Mouse (Mus musculus): Measurements from ENCODE around the gene Gpr89. TPM values are rescaled to one million over a fixed set of nuclear protein-coding genes. Genes with fewer than 3 reads are reported as not detected.

Gene Gpr89
- 10 to 100 TPM; 30.1 to 39.6 TPM for polyA plus RNA-seq (2017; shearing (Covaris generic))

DNA sequence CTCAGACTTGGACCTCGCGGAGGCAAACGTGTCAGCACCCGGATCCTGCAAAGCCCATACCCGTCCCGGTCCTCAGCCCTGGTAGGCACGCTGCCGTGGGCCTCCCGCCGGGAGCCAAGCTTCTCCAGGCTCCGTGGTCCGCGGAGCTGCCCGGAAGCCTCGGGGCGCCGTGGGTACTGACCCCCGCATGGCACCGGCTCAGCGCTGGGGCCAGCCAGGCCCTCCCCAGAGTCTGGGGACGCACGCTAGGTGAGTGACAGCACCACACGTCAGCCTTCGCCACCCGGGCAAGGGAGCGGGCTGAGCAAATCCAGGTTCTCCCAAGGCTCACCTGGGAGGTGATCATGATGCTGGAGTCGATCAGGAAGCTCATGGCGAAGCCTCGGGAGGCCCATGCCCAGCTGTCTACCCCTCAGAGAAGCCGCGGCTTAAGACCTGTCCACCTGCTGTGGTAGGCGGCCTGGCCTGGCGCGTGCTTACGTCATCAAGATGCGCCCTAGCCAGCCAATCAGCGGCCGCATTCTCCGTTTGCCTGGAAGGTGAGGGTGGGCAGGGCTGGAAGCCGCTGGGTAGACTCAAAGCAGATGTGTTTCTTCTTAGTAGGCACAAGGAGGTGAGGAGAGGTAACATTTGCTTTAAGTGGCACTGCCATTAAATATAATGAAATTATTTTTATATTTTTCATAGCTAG lies at the start of gene Gpr89:
Gene Gpr89, minus strand, starts transcription at position 496 of the 691 bp plus-strand sequence.
- peak; percentile 97 for ATAC-seq

DNA sequence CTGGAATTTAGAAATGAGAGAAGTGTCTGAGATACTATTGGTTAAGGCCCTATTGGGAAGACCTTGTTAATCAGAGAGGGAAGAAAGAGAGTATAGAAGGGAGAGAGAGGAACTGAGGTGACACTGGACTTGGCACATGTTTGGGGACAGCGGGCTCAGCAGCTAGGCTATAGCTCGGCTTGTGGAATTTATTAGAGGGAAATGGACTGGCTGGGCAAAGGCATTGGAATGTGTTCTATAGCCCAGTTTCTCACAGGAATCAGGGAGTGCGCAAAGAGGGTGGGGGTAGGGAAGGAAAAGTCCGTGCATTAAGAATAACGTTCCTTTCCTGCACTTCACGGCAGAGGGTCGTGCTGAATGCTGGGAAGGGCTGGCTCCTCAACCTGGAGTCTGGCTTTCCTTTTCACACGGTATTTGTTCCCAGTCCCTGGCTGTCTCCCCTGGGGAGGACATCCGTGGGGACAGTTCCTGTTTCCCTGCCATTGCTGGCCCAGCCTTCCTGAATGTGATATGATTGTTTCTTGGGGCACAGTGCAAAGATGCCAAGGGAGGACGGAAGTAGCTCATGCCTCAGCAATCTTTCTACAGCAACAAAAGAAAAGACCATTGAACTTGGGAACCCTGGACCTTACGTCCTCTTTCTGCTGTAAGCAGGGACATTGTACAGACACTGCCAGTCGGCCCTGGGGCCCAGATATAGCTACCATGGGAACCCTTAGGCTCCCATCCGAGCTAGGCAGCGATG lies 48.5 kb upstream of the Gpr89 start:
- no peak for ATAC-seq

DNA sequence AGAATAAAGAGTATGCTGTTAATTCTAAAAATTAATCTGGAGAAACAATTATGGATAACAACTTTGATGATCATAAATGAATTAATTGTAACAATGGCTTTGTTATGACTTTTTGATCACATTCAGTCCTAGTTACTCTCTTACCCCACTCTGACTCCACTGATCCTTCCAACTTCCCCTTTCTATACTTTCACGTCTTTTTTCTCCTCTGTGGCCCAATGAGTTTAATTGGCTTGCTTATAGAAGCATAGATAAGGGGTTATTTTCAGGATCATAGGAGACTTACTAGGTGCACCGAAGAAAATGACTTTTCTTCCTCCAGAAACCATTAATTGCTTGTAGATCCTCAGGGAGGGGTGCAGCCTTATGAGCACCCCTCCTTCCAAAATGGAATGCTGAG lies 37.6 kb upstream of the Gpr89 start:
- ATAC-seq, result no peak

DNA sequence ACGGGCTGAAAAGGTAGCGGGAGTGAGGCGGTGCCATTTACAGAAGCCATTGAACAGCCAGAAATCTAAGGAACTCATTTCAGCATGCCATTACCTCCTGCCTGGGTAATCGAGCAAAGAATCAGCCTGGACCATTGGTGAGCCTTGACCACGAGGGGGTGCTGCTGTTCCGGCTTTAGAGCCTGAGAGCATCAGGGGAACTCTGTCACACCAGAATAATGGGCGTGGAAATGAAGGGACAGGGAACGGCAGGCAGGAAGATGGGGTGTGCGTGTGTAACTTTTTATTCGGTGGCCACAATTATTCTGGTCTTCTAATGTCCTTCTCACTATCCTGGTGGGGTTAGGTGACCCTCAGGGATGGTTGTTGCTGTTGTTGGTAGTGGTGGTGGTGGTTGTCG lies 33.6 kb upstream of the Gpr89 start:
- peak; percentile 72 for ATAC-seq

DNA sequence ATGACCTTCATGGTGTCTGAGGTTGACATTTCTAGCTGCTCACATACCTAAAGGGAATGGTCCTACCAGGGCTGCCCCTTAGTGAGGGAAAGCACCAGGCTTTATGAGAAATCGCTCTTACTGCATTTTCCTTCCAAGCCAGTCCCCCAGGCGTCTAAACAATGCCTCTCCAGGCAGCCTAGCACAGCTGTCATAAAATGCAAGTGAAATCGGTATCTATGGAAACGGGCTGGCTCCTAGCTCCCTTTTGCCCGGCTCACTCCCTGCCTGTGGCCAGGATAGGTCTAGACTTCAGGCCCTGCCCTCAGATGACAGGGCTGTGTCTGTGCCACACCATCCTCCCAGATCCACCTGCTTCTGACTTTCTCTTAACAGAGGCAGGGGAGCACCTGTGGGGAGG lies 32.5 kb upstream of the Gpr89 start:
- ATAC-seq, result no peak

DNA sequence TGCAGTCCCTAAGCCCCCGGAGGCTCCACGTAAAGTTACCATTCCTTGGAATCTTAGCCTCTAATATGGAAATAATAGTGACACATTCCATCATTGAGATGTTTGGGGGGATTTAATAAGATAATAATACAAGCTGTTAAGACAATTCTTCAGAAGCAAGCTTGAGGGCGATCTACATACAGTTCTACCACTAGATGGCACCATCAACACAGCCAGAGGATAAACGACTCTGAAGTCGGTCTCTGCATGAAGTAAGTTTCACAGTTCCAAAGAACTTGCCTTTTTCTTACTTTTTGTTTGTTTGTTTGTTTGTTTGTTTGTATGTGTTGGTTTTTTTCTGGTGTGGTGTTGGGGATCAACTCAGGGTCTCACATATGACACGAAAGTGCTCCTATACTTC lies 31.1 kb upstream of the Gpr89 start:
- peak; percentile 62 for ATAC-seq

DNA sequence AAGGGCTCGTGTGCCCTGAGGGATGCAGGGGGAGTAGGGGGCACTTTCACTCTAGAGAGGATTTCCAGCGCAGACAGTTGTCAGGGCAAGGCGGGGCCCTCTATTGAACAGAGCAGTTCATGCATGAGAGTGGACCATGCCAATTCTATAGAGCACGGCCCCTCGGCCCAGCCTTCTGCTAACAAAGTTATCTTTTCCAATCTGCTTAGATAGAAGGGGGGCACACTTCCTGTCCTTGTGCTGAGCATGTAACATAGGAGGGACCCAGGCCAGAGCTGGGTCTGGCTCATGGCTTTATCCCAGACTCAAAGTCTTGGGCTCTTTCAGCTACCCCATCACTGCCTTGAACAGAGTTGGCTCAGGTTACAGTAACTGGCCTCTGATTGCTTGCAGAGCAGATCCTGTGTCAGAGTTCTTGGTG lies 26.1 kb upstream of the Gpr89 start:
- ATAC-seq, result no peak

DNA sequence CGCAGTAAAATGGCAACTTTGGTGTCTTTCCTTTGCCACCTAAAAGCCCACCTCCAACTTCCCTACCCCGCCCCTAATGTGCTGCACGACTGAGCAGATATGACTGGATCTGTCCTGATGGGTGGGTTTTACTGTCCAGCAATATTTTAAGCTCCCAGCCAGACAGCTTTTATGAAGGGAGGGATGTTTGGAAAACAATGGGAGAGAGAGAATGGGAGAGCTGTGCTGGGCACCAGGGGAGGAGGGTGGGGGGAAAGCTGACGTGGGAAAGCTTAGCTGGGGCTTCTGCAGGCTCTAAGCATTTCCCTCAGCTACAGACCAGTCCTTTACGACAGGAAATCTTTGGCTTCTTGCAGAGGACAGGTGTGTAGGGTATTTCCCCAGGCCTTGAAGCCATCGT lies 20.8 kb upstream of the Gpr89 start, which contains the start of gene Gja8:
Gene Gja8, minus strand, starts transcription at position 101 of the 400 bp plus-strand sequence.
- ATAC-seq, result no peak

DNA sequence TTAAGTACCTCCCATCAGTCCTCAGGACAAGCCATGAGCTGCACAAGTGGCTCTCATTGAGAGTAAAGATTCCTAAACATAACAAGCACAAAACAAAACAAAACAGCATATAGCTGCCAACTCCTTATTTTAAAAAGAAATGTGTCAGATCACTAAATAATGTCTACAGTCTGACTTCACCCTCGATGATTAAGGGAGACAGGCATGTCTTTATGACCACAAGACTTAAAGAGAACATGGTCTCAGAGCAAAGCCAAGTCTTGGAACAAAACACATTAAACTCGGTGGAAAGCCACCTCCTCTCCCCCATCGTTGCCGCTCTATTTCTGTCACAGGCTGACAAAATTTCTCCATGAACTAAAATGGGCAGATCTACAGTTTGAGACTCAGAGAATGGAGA lies 19.5 kb upstream of the Gpr89 start:
- ATAC-seq, result no peak

DNA sequence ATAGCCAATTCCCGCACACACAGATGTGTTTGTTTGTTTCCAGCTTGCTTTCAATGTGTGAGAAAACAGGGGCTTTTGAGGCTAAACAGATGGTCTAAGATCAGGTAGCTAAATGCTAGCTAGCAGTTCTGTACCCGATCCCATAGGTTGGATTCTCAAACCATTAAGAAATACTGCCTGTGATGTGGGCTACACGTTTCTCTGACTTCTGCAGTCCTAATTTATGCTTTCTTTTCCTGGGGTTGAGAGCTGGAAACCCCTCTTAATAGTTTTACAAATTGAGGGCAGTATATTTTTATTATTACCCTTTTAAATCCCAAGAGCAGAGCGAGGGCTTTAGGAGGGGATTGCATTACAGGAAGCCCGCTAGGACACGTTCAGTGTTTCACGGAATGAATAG lies 15.8 kb upstream of the Gpr89 start:
- no peak for ATAC-seq

DNA sequence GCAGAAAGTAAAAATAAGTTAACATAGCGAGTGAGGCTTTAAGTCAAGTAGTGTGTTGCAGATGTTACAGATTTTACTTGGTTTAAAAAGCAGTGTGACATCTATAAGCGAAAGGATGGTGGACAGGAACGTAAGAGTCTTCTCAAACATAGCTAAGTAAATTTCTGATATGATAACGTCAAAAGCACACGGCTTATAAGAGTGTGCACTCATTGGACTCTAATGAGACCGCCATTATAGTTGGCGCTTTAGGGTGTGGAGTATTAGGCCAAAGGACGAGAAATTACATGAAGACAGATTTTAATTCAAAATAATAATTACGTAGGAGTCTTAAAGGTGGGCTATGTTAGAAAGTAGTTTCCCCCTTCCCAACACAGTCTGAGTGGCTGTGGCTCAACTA lies 446 bp upstream of the Gpr89 start:
- ATAC-seq, result no peak

DNA sequence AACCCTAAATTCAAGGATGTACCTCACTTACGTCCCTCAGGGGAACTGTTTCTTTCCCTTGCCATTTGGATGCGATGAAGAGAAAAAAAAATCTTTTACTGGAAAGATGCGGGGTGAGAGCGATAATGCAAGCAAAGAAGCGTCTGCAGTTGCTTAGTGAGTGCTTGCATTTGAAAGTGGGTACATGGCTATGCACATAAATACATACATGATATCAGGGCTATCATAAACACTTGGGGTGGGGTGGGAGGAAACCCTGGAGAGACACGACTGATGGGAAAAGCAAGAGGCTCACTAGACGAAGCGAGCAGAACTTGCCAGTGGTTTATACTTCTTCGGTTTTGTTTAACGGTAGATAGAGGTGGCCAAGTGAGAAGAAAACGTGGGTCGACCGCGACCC lies 753 bp downstream of the Gpr89 start, which contains the start of gene Gja5:
Gene Gja5, plus strand, starts transcription at position 301 of the 400 bp plus-strand sequence.
- ATAC-seq, result no peak

DNA sequence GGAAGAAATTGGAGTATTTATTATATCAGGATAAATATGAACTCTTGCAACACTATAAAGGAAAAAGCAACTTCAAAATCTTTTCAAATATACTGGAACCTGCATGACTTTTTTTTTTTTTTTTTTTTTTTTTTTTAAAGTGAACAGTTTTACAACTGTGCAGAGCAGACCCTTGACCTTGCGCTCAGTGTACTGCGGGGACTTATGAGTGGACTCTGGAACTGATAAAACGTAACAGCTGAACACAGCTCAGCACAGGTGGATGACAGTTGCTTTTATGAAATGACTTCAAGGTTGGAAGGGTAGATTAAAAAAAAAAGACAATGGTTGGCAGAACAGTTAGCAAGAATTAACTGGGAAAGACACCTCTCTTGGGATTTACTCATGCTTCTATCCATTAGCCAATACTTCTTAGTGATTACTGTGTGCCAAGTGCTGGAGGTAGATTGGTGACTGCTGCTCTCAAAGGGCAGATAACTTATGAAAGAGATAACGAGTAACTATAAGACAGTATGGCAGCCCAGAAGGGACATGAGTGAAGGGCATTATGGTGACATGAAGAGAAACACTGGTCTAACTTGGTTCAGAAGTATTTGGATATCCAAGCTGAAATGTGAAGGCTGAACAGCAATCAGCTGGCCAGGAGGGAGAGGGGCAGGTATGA lies 2.7 kb downstream of the Gpr89 start:
- ATAC-seq, result no peak

DNA sequence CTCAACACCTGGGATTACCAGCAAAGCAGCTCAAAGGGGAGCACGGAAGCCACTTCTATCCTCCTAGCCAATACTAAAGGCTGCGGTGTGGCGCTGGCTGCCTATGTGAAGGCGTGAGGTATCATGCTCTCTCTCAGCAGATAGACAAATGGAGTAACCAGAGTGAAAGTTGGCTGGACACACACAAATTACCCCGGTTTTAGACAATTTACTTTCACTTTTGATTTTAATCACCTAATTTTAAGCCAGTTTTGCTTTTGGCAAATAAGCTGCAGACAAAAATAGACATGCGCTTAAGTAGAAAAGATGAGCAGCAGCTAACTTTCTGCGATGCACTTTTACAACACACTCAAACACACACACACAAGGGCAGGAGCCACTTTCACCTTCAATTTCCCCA lies 21.5 kb downstream of the Gpr89 start:
- ATAC-seq, result peak; percentile 27

DNA sequence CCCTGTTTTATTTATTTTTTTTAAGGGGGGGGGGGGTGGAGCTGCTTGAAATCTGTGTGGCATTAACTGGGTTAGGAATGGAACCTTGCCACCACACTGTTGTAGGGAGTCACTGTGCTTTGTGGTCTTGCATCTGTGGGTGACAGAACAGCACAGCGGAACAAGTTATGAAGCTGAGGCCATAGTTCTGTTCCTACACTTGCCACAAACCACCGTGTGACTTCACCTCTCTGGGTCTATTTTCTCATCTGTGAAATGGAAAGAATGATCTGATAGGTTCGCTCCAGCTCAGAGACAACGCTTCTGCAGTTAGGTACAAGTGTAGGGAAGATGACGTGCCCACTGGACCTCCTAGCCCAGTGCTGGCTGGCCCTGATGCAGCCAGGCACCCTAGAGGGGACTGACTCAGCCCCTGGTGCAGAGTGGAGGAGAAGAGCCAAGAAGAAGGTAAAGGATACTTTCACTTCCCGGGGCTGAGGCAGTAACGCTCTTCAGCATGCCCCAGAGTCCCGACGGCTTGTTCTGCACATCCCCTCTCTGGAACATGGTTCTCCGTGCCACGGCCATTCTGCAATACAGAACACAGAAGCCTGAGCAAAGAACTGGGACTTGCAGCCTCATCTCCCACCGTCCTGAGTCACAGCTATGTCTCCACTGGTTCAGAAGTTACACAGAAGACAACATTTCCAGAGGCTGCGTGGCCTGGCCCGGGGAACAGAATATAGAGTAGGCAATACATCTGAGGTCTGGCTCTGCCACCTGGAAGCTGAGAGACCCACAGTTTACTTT lies 22.9 kb downstream of the Gpr89 start:
- ATAC-seq, result peak; percentile 63

DNA sequence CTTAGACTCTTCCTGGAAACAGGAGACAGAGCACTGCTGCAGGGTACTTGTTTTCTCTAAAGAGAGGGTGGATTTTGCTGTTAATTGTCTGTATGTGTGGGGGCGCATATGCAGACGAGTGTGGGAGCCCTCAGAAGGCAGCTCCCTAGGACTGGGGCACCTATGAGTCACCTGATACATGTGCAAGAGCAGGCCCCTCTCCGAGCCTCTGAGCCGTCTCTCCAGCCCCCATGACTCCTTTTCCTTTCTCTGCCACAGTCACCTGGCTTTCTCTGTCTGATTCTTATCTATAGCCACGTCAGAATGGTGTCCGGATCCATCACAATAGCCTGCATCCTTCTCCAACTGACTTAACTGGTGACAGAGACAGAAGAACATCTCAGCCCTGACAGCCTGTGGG lies 23.6 kb downstream of the Gpr89 start:
- peak; percentile 62 for ATAC-seq

DNA sequence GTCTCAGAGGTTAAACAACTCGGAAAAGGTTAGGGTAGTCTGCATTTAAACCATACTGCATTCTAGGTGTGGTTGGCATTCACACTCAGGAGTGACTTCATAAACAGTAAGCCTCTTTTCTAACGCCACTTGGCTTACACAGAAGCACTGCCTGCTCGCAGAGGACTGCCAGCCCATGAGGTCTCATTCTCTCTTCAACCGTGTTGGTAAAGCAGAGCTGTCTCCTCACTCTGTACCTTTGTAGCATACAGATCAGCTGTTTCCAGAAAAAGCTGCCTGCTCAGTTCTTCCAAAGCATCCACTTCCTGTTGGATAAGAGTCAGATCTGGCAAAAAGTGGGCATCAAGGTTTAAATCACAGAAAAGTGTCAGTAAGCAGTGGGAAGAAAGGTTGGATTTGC lies 24.8 kb downstream of the Gpr89 start:
- ATAC-seq, result no peak

DNA sequence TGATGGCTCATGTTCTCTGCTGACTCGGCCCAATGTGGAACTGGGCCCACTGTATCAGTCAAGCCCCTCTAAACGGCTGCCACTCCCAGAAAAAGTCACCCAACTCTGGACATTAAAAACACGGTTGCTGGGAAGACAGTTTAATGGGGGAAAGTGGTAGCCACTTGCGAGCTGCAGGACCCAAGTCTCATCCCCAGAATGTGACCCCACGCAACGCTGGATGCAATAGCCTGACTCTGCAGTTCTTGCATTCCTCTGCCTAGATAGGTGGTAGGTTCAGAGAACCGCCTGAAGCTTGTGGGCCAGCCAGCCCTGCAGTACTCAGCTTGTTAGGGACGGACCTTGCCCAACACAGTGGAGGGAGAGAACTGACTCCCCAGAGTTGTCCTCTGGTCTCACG lies 25.6 kb downstream of the Gpr89 start:
- ATAC-seq, result no peak

DNA sequence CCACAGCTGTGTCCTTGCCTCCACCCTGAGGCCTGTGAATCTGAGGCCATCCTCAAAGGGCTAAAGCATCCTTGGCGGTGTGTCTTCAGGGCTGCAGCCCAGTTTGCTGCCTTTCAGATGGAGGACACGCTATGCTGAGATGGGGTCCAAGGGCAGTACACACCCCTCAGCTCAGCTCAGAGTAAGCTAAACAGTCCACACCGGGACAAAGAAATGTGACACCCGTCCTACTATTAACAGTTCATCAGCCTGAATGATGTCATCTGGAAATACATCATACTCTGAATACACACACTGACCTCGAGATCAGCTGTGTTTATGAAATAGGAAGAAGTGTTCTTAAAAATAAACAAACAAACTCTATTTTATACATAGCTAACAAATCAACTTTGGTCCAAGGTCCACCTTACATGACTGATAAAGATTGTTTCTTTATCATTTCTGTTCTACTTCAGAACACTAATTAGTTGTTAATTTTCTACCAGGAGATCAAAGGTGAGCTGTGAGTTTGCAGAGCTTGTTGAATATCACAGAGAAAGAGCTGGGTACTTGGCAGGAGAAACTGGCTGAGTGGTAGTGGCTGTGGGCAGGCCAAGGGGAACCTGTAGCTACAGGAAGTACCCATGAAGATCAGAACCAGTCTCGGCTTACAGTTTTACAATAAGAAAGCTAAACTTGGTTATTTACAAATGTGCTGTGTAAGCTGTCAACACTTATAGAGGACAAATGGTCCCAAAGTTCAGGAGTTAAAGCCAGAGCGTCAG lies 30.2 kb downstream of the Gpr89 start:
- ATAC-seq, result no peak

DNA sequence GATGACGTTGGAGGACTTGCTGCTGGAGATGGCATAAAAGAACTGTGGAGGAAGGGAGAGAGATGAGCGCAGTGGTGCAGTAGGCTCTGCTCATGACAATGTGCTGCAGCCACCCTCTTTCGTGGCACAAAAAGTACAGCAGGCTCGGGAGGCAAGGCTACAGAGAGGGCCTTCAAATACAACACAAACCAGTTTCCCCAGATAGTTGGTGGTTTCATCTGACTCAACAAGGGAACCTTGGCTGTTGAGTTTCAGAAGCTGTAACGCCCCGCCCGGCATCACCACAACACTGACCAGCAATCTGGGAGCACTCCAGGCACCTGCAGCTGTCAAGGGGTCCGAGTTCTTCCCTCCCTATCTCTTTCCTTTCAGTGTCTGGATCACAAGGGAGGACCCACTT lies 32.6 kb downstream of the Gpr89 start:
- no peak for ATAC-seq

DNA sequence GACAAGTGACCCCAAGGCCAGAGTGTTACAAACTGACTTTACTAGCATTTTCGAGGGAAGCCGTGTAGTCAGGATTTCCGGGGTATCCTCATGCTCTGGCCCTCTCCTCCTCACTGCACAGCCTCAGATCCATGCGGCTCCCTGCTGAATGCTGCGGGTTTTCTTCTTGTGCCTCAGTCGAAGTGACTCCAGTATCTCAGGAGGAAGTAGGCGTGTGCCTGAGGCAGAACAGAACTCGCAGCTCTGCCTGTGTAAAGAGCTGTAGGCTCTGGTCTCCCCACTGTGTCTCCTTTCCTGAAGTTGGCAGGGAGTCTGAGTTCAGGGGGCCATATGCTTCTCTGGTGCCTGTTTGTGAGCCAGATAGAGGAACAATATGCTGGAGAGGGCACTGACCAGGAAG lies 34.1 kb downstream of the Gpr89 start:
- ATAC-seq, result no peak

DNA sequence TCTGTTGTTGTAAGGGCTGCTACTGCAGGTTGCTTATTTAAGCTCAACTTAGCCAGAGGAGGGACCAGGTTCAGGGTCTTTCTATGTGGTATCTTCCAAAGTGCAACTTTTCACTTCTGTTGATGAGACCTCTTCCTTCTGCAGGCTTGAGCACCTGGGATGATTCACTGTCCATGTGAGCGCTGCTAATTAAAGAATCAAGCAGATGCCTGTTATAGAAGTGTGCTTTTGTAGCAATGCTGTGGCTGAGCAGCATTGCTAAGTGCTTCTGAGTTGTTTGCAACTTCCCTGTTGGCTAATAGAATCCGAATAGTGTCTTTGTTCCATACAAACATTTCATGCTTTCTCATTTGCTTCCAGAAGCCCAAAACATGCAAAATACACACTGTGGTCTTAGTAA lies 34.9 kb downstream of the Gpr89 start:
- ATAC-seq, result no peak

All from CD4-positive, CD25-positive, alpha-beta regulatory T cell, adult 4 months (primary cell).